Mouse (Mus musculus): ENCODE results near the gene Rap1gap2. TPM values are rescaled to one million over a fixed set of nuclear protein-coding genes. Genes with fewer than 3 reads are reported as not detected.
A peak's percentile ranks its signal among the peaks of the same experiment; 100 is the strongest.

The Rap1gap2 gene
- polyA plus RNA-seq, 1 experiment from 2014 or later, result 5.0 TPM

DNA sequence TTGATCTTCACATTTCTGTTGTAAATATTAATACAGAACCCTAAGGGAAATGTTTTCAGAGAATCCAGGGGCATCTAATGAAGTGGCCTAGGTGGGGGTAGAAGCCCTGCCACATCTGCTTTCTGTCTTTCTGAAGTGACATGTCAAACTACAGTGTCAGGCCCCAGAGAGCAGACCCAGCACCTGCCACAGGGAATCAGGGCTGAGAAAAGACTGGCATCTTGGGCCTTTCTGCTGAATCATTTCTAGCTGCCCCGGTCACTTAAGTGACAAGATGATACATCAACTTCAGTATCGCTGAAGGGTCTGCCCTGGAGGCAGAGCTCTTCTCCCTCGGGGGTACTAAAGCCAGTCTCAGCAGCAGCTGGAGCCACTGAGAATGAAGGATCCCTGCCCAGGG lies 111.7 kb downstream of the Rap1gap2 start:
- no peaks in the 10 kb centered on the region; the same call in 1 of the 2 replicates for H3K9me3 ChIP-seq (ENCODE audit: control insufficient read depth, low read length)
- 35% methylated on average over 3 of the region's 3 CpGs for WGBS
- H3K4me3 ChIP-seq (ENCODE audit: low read length), result no peak overlapping the region
- no peaks in the 10 kb centered on the region for H3K27me3 ChIP-seq (ENCODE audit: control insufficient read depth, insufficient read depth, low read length)
- 0 out of 2 replicates have a peak, but pooled peaks cover 7% of the 10 kb centered on the region for H3K4me1 ChIP-seq (ENCODE audit: control insufficient read depth, insufficient read depth, low read length)
- H3K27ac ChIP-seq (ENCODE audit: low read depth, low read length), result no peak overlapping the region
- no peak overlapping the region for H3K9ac ChIP-seq (ENCODE audit: low read depth, low read length)
- no peaks in the 10 kb centered on the region for H3K36me3 ChIP-seq (ENCODE audit: control insufficient read depth, insufficient read depth, low read length)
- no peak for ATAC-seq (ENCODE audit: low FRiP score, low TSS enrichment)
- H3K4me2 ChIP-seq (replicated peaks; ENCODE audit: low read depth, low read length), result no peak overlapping the region

- 92% methylated on average over 3 of the region's 3 CpGs for WGBS
- ATAC-seq (ENCODE audit: low FRiP score, low TSS enrichment), result no peak
- H3K27me3 ChIP-seq (ENCODE audit: control insufficient read depth, insufficient read depth, low read length), result no peaks in the 10 kb centered on the region
- no peak overlapping the region for H3K27ac ChIP-seq (ENCODE audit: low read depth, low read length)
- H3K9ac ChIP-seq (ENCODE audit: low read depth, low read length), result no peak overlapping the region
- H3K4me1 ChIP-seq (ENCODE audit: control insufficient read depth, insufficient read depth, low read length), result 0 out of 2 replicates have a peak, but pooled peaks cover 15% of the 10 kb centered on the region
- no peaks in the 10 kb centered on the region for H3K36me3 ChIP-seq (ENCODE audit: control insufficient read depth, insufficient read depth, low read length)
- H3K4me3 ChIP-seq (ENCODE audit: low read length), result no peak overlapping the region
- H3K9me3 ChIP-seq (ENCODE audit: control insufficient read depth, low read length), result no peaks in the 10 kb centered on the region; the same call in 1 of the 2 replicates
- H3K4me2 ChIP-seq (replicated peaks; ENCODE audit: low read depth, low read length), result no peak overlapping the region
Observed at GRCm38 (mm10) chr11:74496581-74496980, 114.1 kb downstream of the Rap1gap2 start.

GRCm38 (mm10) chr11:74493936-74494335 lies 116.8 kb downstream of the Rap1gap2 start:
- no peak overlapping the region for H3K4me3 ChIP-seq (ENCODE audit: low read length)
- H3K9ac ChIP-seq (ENCODE audit: low read depth, low read length), result no peak overlapping the region
- ATAC-seq (ENCODE audit: low FRiP score, low TSS enrichment), result no peak
- H3K4me1 ChIP-seq (ENCODE audit: control insufficient read depth, insufficient read depth, low read length), result 0 out of 2 replicates have a peak, but pooled peaks cover 9% of the 10 kb centered on the region
- no peaks in the 10 kb centered on the region for H3K27me3 ChIP-seq (ENCODE audit: control insufficient read depth, insufficient read depth, low read length)
- H3K27ac ChIP-seq (ENCODE audit: low read depth, low read length), result no peak overlapping the region
- no peaks in the 10 kb centered on the region; the same call in 1 of the 2 replicates for H3K9me3 ChIP-seq (ENCODE audit: control insufficient read depth, low read length)
- H3K4me2 ChIP-seq (replicated peaks; ENCODE audit: low read depth, low read length), result no peak overlapping the region
- no peaks in the 10 kb centered on the region for H3K36me3 ChIP-seq (ENCODE audit: control insufficient read depth, insufficient read depth, low read length)
- 72% methylated on average over 8 of the region's 8 CpGs for WGBS

- no peak for ATAC-seq (ENCODE audit: low FRiP score, low TSS enrichment)
- Histone ChIP-seq H3K27ac (ENCODE audit: low read depth, low read length) (no peak overlapping the region), H3K4me2 (replicated peaks; ENCODE audit: low read depth, low read length) (no peak overlapping the region), H3K4me3 (ENCODE audit: low read length) (no peak overlapping the region), H3K9me3 (ENCODE audit: control insufficient read depth, low read length) (no peaks in the 10 kb centered on the region; the same call in 1 of the 2 replicates), H3K27me3 (ENCODE audit: control insufficient read depth, insufficient read depth, low read length) (no peaks in the 10 kb centered on the region), H3K4me1 (ENCODE audit: control insufficient read depth, insufficient read depth, low read length) (peaks cover 11% of the 10 kb centered on the region; the same call in 1 of the 2 replicates), H3K9ac (ENCODE audit: low read depth, low read length) (no peak overlapping the region), H3K36me3 (ENCODE audit: control insufficient read depth, insufficient read depth, low read length) (no peaks in the 10 kb centered on the region)
- WGBS, result 65% methylated on average over 11 of the region's 11 CpGs
Observed at GRCm38 (mm10) chr11:74493172-74493862, 117.4 kb downstream of the Rap1gap2 start.

DNA sequence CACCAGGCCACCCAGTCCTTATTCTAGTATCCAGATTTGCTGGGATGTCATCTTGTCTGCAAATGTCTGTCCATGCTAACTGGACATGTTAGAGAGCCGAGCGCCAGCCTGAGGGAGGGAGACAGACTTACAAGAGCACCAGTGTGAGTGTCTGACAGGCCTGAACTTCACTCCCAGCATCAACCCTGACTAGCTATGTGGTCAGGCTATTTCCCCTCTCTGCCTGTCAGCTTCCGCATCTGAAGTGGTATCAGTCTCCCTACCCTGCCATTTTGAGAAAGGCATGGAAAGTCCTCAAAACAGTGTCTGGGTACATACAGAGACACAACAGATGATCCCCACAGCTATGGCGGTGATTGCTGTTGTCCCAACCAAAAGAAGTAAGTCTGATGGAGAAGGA lies 119.6 kb downstream of the Rap1gap2 start:
- H3K27me3 ChIP-seq (ENCODE audit: control insufficient read depth, insufficient read depth, low read length), result no peaks in the 10 kb centered on the region
- no peaks in the 10 kb centered on the region; the same call in 1 of the 2 replicates for H3K9me3 ChIP-seq (ENCODE audit: control insufficient read depth, low read length)
- H3K4me2 ChIP-seq (replicated peaks; ENCODE audit: low read depth, low read length), result no peak overlapping the region
- ATAC-seq (ENCODE audit: low FRiP score, low TSS enrichment), result no peak
- no peak overlapping the region for H3K27ac ChIP-seq (ENCODE audit: low read depth, low read length)
- no peaks in the 10 kb centered on the region for H3K36me3 ChIP-seq (ENCODE audit: control insufficient read depth, insufficient read depth, low read length)
- peaks cover 18% of the 10 kb centered on the region for H3K4me1 ChIP-seq (ENCODE audit: control insufficient read depth, insufficient read depth, low read length)
- H3K4me3 ChIP-seq (ENCODE audit: low read length), result no peak overlapping the region
- 93% methylated on average over 4 of the region's 4 CpGs for WGBS
- H3K9ac ChIP-seq (ENCODE audit: low read depth, low read length), result no peak overlapping the region

GRCm38 (mm10) chr11:74489239-74489638 lies 121.5 kb downstream of the Rap1gap2 start:
- 61% methylated on average over 5 of the region's 5 CpGs for WGBS
- Histone ChIP-seq H3K4me3 (ENCODE audit: low read length) (no peak overlapping the region), H3K27me3 (ENCODE audit: control insufficient read depth, insufficient read depth, low read length) (no peaks in the 10 kb centered on the region), H3K36me3 (ENCODE audit: control insufficient read depth, insufficient read depth, low read length) (no peaks in the 10 kb centered on the region), H3K27ac (ENCODE audit: low read depth, low read length) (no peak overlapping the region), H3K9ac (ENCODE audit: low read depth, low read length) (no peak overlapping the region), H3K4me1 (ENCODE audit: control insufficient read depth, insufficient read depth, low read length) (peaks cover 18% of the 10 kb centered on the region), H3K9me3 (ENCODE audit: control insufficient read depth, low read length) (no peaks in the 10 kb centered on the region), H3K4me2 (replicated peaks; ENCODE audit: low read depth, low read length) (no peak overlapping the region)
- ATAC-seq (ENCODE audit: low FRiP score, low TSS enrichment), result peak; percentile 38; the same call in 1 of the 2 replicates

DNA sequence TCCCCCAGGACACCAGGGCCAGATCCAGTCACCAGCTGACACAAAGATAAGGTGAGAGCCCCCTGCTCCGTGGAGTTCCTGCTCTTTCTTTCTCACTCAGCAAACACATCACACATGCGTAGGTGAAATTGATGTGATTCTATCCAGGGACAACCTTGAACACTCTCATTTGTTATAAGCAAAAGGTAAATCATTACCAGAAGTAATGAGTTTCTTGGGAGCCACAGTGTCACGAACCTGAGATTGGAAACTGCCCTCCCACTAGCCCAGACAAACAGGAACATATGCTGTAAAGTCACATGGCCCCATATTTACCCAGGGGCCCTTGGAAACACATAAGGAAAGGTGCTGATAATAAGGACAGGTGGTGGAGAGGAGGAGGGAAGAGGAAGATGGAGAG lies 122.8 kb downstream of the Rap1gap2 start:
- Histone ChIP-seq H3K4me1 (ENCODE audit: control insufficient read depth, insufficient read depth, low read length) (peaks cover 14% of the 10 kb centered on the region), H3K4me3 (ENCODE audit: low read length) (no peak overlapping the region), H3K36me3 (ENCODE audit: control insufficient read depth, insufficient read depth, low read length) (no peaks in the 10 kb centered on the region), H3K27me3 (ENCODE audit: control insufficient read depth, insufficient read depth, low read length) (no peaks in the 10 kb centered on the region), H3K9me3 (ENCODE audit: control insufficient read depth, low read length) (no peaks in the 10 kb centered on the region), H3K27ac (ENCODE audit: low read depth, low read length) (peak overlapping the region; percentile 48; the same call in 1 of the 2 replicates), H3K9ac (ENCODE audit: low read depth, low read length) (no peak overlapping the region), H3K4me2 (replicated peaks; ENCODE audit: low read depth, low read length) (no peak overlapping the region; the same call in 1 of the 2 replicates)
- WGBS, result 34% methylated on average over 3 of the region's 3 CpGs
- ATAC-seq (ENCODE audit: low FRiP score, low TSS enrichment), result no peak; the same call in 1 of the 2 replicates

- Histone ChIP-seq H3K4me1 (ENCODE audit: control insufficient read depth, insufficient read depth, low read length) (peaks cover 10% of the 10 kb centered on the region), H3K9ac (ENCODE audit: low read depth, low read length) (no peak overlapping the region), H3K27ac (ENCODE audit: low read depth, low read length) (no peak overlapping the region), H3K27me3 (ENCODE audit: control insufficient read depth, insufficient read depth, low read length) (no peaks in the 10 kb centered on the region), H3K36me3 (ENCODE audit: control insufficient read depth, insufficient read depth, low read length) (no peaks in the 10 kb centered on the region), H3K4me2 (replicated peaks; ENCODE audit: low read depth, low read length) (no peak overlapping the region), H3K4me3 (ENCODE audit: low read length) (no peak overlapping the region), H3K9me3 (ENCODE audit: control insufficient read depth, low read length) (no peaks in the 10 kb centered on the region)
- WGBS, result 82% methylated on average over 7 of the region's 7 CpGs
- ATAC-seq (ENCODE audit: low FRiP score, low TSS enrichment), result no peak
Observed at GRCm38 (mm10) chr11:74485435-74486217, 125.1 kb downstream of the Rap1gap2 start.

DNA sequence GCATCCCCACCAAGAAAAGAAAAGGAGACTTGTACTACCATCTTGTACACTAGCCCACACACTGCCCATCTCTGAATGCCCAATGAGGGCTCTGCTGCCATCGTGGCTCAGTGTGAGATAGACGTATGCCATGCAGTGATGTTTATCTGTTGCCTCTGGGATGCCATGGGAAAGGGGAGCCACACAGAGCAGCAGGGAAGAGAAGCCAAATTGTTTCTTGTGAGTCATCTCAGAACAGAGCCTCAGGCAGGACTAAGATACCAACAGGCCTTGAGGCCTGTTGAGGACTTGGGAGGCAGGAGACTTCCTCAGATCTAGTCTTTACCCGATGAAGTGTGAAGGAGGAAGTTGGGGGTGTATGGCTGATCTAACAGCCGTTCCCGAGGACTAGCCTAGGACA lies 126.8 kb downstream of the Rap1gap2 start:
- 78% methylated on average over 5 of the region's 5 CpGs for WGBS
- H3K36me3 ChIP-seq (ENCODE audit: control insufficient read depth, insufficient read depth, low read length), result no peaks in the 10 kb centered on the region
- no peak overlapping the region for H3K4me3 ChIP-seq (ENCODE audit: low read length)
- no peaks in the 10 kb centered on the region for H3K9me3 ChIP-seq (ENCODE audit: control insufficient read depth, low read length)
- no peak overlapping the region for H3K4me2 ChIP-seq (replicated peaks; ENCODE audit: low read depth, low read length)
- no peaks in the 10 kb centered on the region for H3K27me3 ChIP-seq (ENCODE audit: control insufficient read depth, insufficient read depth, low read length)
- no peak overlapping the region for H3K27ac ChIP-seq (ENCODE audit: low read depth, low read length)
- H3K9ac ChIP-seq (ENCODE audit: low read depth, low read length), result no peak overlapping the region
- peaks cover 10% of the 10 kb centered on the region for H3K4me1 ChIP-seq (ENCODE audit: control insufficient read depth, insufficient read depth, low read length)
- no peak for ATAC-seq (ENCODE audit: low FRiP score, low TSS enrichment)
